Mouse (Mus musculus) stomach, postnatal 0 days (tissue): ENCODE measurements around the gene Haspin. TPM values are rescaled to one million over a fixed set of nuclear protein-coding genes. Genes with fewer than 3 reads are reported as not detected.

Experiments
- ATAC-seq: fragments of 200-750 bp; cut with Nextera tagmentation; 2 replicates; pipeline ENCODE4 v1.8.0; 2017; ENCODE audit not compliant: low FRiP score, low TSS enrichment
- DNase-seq: peaks from one replicate; pipeline ENCODE4 v3.0.0-alpha.2; 2016; ENCODE audit warnings: low spot score
- H3K27ac ChIP-seq: fragments of 300-500 bp; sonication (generic); replicated peaks from 2 replicates; pipeline ENCODE4 v1.5.1; 2014; ENCODE audit warnings: mild to moderate bottlenecking, control low read depth
- H3K27me3 ChIP-seq: fragments of 300-500 bp; sonication (generic); 2 replicates; pipeline ENCODE4 v1.6.1; 2014; ENCODE audit warnings: low read length; ENCODE audit not compliant: control insufficient read depth, insufficient read depth
- H3K36me3 ChIP-seq: fragments of 300-500 bp; sonication (generic); 2 replicates; pipeline ENCODE4 v1.6.1; 2014; ENCODE audit warnings: low read length, mixed read lengths; ENCODE audit not compliant: control insufficient read depth, insufficient read depth
- H3K4me1 ChIP-seq: fragments of 300-500 bp; sonication (generic); replicated peaks from 2 replicates; pipeline ENCODE4 v1.6.1; 2014; ENCODE audit warnings: antibody characterized with exemption; ENCODE audit not compliant: control insufficient read depth, insufficient read depth
- H3K4me2 ChIP-seq: fragments of 300-500 bp; sonication (generic); replicated peaks from 2 replicates; pipeline ENCODE4 v1.6.1; 2014; ENCODE audit warnings: low read depth, mild to moderate bottlenecking, control low read depth, moderate library complexity
- H3K4me3 ChIP-seq: fragments of 300-500 bp; sonication (generic); 2 replicates; pipeline ENCODE4 v1.5.1; 2014; ENCODE audit warnings: low read depth, low read length, control low read depth
- H3K9ac ChIP-seq: fragments of 300-500 bp; sonication (generic); 2 replicates; pipeline ENCODE4 v1.6.1; 2014; ENCODE audit warnings: mild to moderate bottlenecking, low read length, control low read depth, mixed read lengths
- H3K9me3 ChIP-seq: fragments of 300-500 bp; sonication (generic); 2 replicates; pipeline ENCODE4 v1.6.1; 2016; ENCODE audit warnings: low read length; ENCODE audit not compliant: control insufficient read depth
- CTCF ChIP-seq: IDR thresholded peaks from 2 replicates; pipeline ENCODE4 v1.5.1; 2016; ENCODE audit warnings: antibody characterized with exemption, low read depth, mild to moderate bottlenecking, moderate library complexity
- EP300 ChIP-seq: optimal IDR thresholded peaks from 2 replicates; pipeline ENCODE3; 2016; ENCODE audit warnings: antibody characterized with exemption
- WGBS: fragments of 180-500 bp; shearing (Covaris S2); extraction: QIAGEN DNeasy Blood & Tissue Kit; methylation state at CpG from one replicate; pipeline ENCODE4 v1.1.7; 2014; 5-methylcytosine and 5-hydroxymethylcytosine counted together
- polyA plus RNA-seq: library from polyadenylated mRNA; unstranded; fragments of >200 nt; fragmentation: Nextera tagmentation; extraction: Ambion mirVana; gene quantifications from 2 replicates; pipeline ENCODE4 v1.2.1, GENCODE M21; 2015

The Haspin gene
- polyA plus RNA-seq, 1 experiment from 2014 or later = 3.6 TPM

GRCm38 (mm10) chr11:73176608-73177508 lies 38.8 kb upstream of the Haspin start, which contains the start of the genes Emc6 and Tax1bp3:
Emc6 (minus strand) TSS chr11:73177037.
Tax1bp3 (plus strand) TSS chr11:73177083.
- Histone ChIP-seq H3K36me3 (peaks cover 2% of the 10 kb centered on the region; the same call in 1 of the 2 replicates), H3K27ac (peak within 1 kb of the TSS; percentile 99), H3K9me3 (no peaks in the 10 kb centered on the region), H3K4me2 (peak within 1 kb of the TSS; percentile 85), H3K4me3 (peak within 1 kb of the TSS; percentile 93), H3K27me3 (no peaks in the 10 kb centered on the region), H3K9ac (peak within 1 kb of the TSS; percentile 94), H3K4me1 (peaks cover 7% of the 10 kb centered on the region; the same call in 1 of the 2 replicates)
- ATAC-seq = peak; percentile 97
- TF ChIP-seq EP300 (no peak), CTCF (no peak)
- WGBS = under 1% methylated on average over 81 of the region's 81 CpGs
- DNase-seq = peak; percentile 97

GRCm38 (mm10) chr11:73176186-73176585 lies 38.1 kb upstream of the Haspin start:
- peak overlapping the region; percentile 90 for H3K27ac ChIP-seq
- TF ChIP-seq EP300 = no peak
- no peak for TF ChIP-seq CTCF
- 1% methylated on average over 15 of the region's 15 CpGs for WGBS
- ATAC-seq (no peak), DNase-seq (no peak)
- H3K4me2 ChIP-seq = peak overlapping the region; percentile 85
- H3K27me3 ChIP-seq = no peaks in the 10 kb centered on the region
- peak overlapping the region; percentile 93 for H3K4me3 ChIP-seq
- no peaks in the 10 kb centered on the region for H3K9me3 ChIP-seq
- H3K36me3 ChIP-seq = 0 out of 2 replicates have a peak, but pooled peaks cover 2% of the 10 kb centered on the region
- H3K9ac ChIP-seq = peak overlapping the region; percentile 94
- peaks cover 7% of the 10 kb centered on the region for H3K4me1 ChIP-seq

- H3K4me1 ChIP-seq = peaks cover 7% of the 10 kb centered on the region
- DNase-seq (peak; percentile 79), ATAC-seq (no peak)
- peak overlapping the region; percentile 94 for H3K9ac ChIP-seq
- no peak for TF ChIP-seq EP300
- no peak for TF ChIP-seq CTCF
- H3K4me2 ChIP-seq = peak overlapping the region; percentile 85
- H3K4me3 ChIP-seq = peak overlapping the region; percentile 93
- no peaks in the 10 kb centered on the region for H3K27me3 ChIP-seq
- 25% methylated on average over 8 of the region's 8 CpGs for WGBS
- H3K9me3 ChIP-seq = no peaks in the 10 kb centered on the region
- H3K27ac ChIP-seq = 0 out of 2 replicates have a peak overlapping the region, but pooled peaks have one; percentile 56
- H3K36me3 ChIP-seq = 0 out of 2 replicates have a peak, but pooled peaks cover 2% of the 10 kb centered on the region
Observed at GRCm38 (mm10) chr11:73175612-73176011, 37.5 kb upstream of the Haspin start.

GRCm38 (mm10) chr11:73172186-73172585 lies 34.1 kb upstream of the Haspin start:
- no peaks in the 10 kb centered on the region for H3K9me3 ChIP-seq
- H3K4me3 ChIP-seq = no peak overlapping the region
- ATAC-seq (no peak), DNase-seq (peak; percentile 80)
- peaks cover 7% of the 10 kb centered on the region for H3K4me1 ChIP-seq
- H3K9ac ChIP-seq = peak overlapping the region; percentile 23; the same call in 1 of the 2 replicates
- no peak for TF ChIP-seq EP300
- no peak for TF ChIP-seq CTCF
- peak overlapping the region; percentile 11; the same call in 1 of the 2 replicates for H3K4me2 ChIP-seq
- peak overlapping the region; percentile 77 for H3K27ac ChIP-seq
- H3K27me3 ChIP-seq = no peaks in the 10 kb centered on the region
- no peaks in the 10 kb centered on the region for H3K36me3 ChIP-seq
- 21% methylated on average over 5 of the region's 5 CpGs for WGBS

- peak; percentile 23; the same call in 1 of the 2 replicates for ATAC-seq
- 41% methylated on average over 4 of the region's 4 CpGs for WGBS
- H3K9ac ChIP-seq = no peak overlapping the region
- no peak overlapping the region for H3K4me3 ChIP-seq
- no peak overlapping the region for H3K4me2 ChIP-seq
- no peaks in the 10 kb centered on the region for H3K9me3 ChIP-seq
- peaks cover 4% of the 10 kb centered on the region for H3K4me1 ChIP-seq
- H3K27ac ChIP-seq = no peak overlapping the region
- H3K27me3 ChIP-seq = no peaks in the 10 kb centered on the region
- H3K36me3 ChIP-seq = no peaks in the 10 kb centered on the region
- no peak for TF ChIP-seq EP300
- TF ChIP-seq CTCF = peak; percentile 81
- peak; percentile 67 for DNase-seq
Observed at GRCm38 (mm10) chr11:73169231-73169630, 31.1 kb upstream of the Haspin start.

- Histone ChIP-seq H3K4me3 (no peak overlapping the region), H3K9me3 (no peaks in the 10 kb centered on the region), H3K4me1 (peaks cover 4% of the 10 kb centered on the region), H3K9ac (no peak overlapping the region), H3K36me3 (no peaks in the 10 kb centered on the region), H3K27ac (no peak overlapping the region), H3K4me2 (no peak overlapping the region), H3K27me3 (no peaks in the 10 kb centered on the region)
- 77% methylated on average over 6 of the region's 6 CpGs for WGBS
- TF ChIP-seq CTCF = no peak
- TF ChIP-seq EP300 = no peak
- no peak for DNase-seq
- no peak for ATAC-seq
Observed at GRCm38 (mm10) chr11:73168576-73168975, 30.5 kb upstream of the Haspin start.
